Mouse (Mus musculus) embryonic facial prominence, embryonic 14.5 days (tissue): Measurements from ENCODE around the gene Gm7534. TPM values are rescaled to one million over a fixed set of nuclear protein-coding genes. Genes with fewer than 3 reads are reported as not detected.

Source experiments
- ATAC-seq: fragments of 200-750 bp; cut with Nextera tagmentation; 2 replicates; pipeline ENCODE4 v1.8.0; 2017; ENCODE audit warnings: low read depth, moderate number of reproducible peaks, moderate TSS enrichment
- DNase-seq: peaks from one replicate; pipeline ENCODE4 v3.0.0-alpha.2; 2015; ENCODE audit warnings: low spot score
- H3K27ac ChIP-seq: fragments of 300-500 bp; sonication (generic); replicated peaks from 2 replicates; pipeline ENCODE4 v1.5.1; 2014; ENCODE audit warnings: low read depth, mild to moderate bottlenecking, low read length, moderate library complexity
- H3K27me3 ChIP-seq: fragments of 300-500 bp; sonication (generic); replicated peaks from 2 replicates; pipeline ENCODE4 v1.6.1; 2014; ENCODE audit warnings: low read length; ENCODE audit not compliant: control insufficient read depth, insufficient read depth
- H3K36me3 ChIP-seq: fragments of 300-500 bp; sonication (generic); 2 replicates; pipeline ENCODE4 v1.6.1; 2014; ENCODE audit warnings: low read length, mixed read lengths; ENCODE audit not compliant: control insufficient read depth, insufficient read depth
- H3K4me1 ChIP-seq: fragments of 300-500 bp; sonication (generic); 2 replicates; pipeline ENCODE4 v1.6.1; 2014; ENCODE audit warnings: antibody characterized with exemption, low read length; ENCODE audit not compliant: control insufficient read depth, insufficient read depth
- H3K4me2 ChIP-seq: fragments of 300-500 bp; sonication (generic); 2 replicates; pipeline ENCODE4 v1.6.1; 2014; ENCODE audit warnings: low read depth, mild to moderate bottlenecking, low read length, moderate library complexity, mixed read lengths
- H3K4me3 ChIP-seq: fragments of 300-500 bp; sonication (generic); 2 replicates; pipeline ENCODE4 v1.5.1; 2014; ENCODE audit warnings: low read depth, mild to moderate bottlenecking, low read length
- H3K9ac ChIP-seq: fragments of 300-500 bp; sonication (generic); 2 replicates; pipeline ENCODE4 v1.6.1; 2014; ENCODE audit warnings: low read depth, mild to moderate bottlenecking, low read length, moderate library complexity, mixed read lengths
- H3K9me3 ChIP-seq: fragments of 300-500 bp; sonication (generic); 2 replicates; pipeline ENCODE4 v1.6.1; 2016; ENCODE audit warnings: low read length; ENCODE audit not compliant: control insufficient read depth
- WGBS: fragments of 180-500 bp; shearing (Covaris S2); extraction: QIAGEN DNeasy Blood & Tissue Kit; methylation state at CpG from one replicate; pipeline ENCODE4 v1.1.7; 2014; 5-methylcytosine and 5-hydroxymethylcytosine counted together
- polyA plus RNA-seq: library from polyadenylated mRNA; unstranded; fragments of >200 nt; fragmentation: Nextera tagmentation; extraction: Ambion mirVana; gene quantifications from 2 replicates; pipeline ENCODE4 v1.2.1, GENCODE M21; 2014

Gm7534 gene
- polyA plus RNA-seq, 1 experiment from 2014 or later: 0.35 TPM

GRCm38 (mm10) chr4:134245148-134245843 is 42.5 kb upstream of the Gm7534 start, which contains the start of gene Zfp593:
Gene Zfp593, minus strand, starts transcription at chr4:134245592.
- peak; percentile 56 for ATAC-seq
- Histone ChIP-seq H3K4me1 (peaks cover 21% of the 10 kb centered on the region), H3K27me3 (peaks cover 37% of the 10 kb centered on the region), H3K9ac (peak within 1 kb of the TSS; percentile 86), H3K4me2 (peak within 1 kb of the TSS; percentile 94), H3K9me3 (no peaks in the 10 kb centered on the region), H3K4me3 (peak within 1 kb of the TSS; percentile 84), H3K27ac (no peak within 1 kb of the TSS; the same call in 1 of the 2 replicates), H3K36me3 (no peaks in the 10 kb centered on the region)
- peak; percentile 94 for DNase-seq
- WGBS: under 1% methylated on average over 55 of the region's 60 CpGs

GRCm38 (mm10) chr4:134243516-134244250 is 40.9 kb upstream of the Gm7534 start, which contains the start of gene E130218I03Rik:
Gene E130218I03Rik, plus strand, starts transcription at chr4:134243662.
- WGBS: 84% methylated on average over 17 of the region's 17 CpGs
- Histone ChIP-seq H3K4me1 (peaks cover 20% of the 10 kb centered on the region), H3K4me3 (peak within 1 kb of the TSS; percentile 84; the same call in 1 of the 2 replicates), H3K36me3 (no peaks in the 10 kb centered on the region), H3K27me3 (peaks cover 23% of the 10 kb centered on the region), H3K9ac (no peak within 1 kb of the TSS; the same call in 1 of the 2 replicates), H3K4me2 (peak within 1 kb of the TSS; percentile 94), H3K9me3 (no peaks in the 10 kb centered on the region), H3K27ac (no peak within 1 kb of the TSS)
- peak; percentile 70 for DNase-seq
- ATAC-seq: peak; percentile 51; the same call in 1 of the 2 replicates

- H3K9ac ChIP-seq: 0 out of 2 replicates have a peak overlapping the region, but pooled peaks have one; percentile 30
- ATAC-seq (no peak), DNase-seq (no peak)
- H3K27me3 ChIP-seq: peaks cover 15% of the 10 kb centered on the region
- H3K36me3 ChIP-seq: no peaks in the 10 kb centered on the region
- H3K4me3 ChIP-seq: peak overlapping the region; percentile 25
- WGBS: 13% methylated on average over 10 of the region's 10 CpGs
- peak overlapping the region; percentile 52 for H3K4me2 ChIP-seq
- no peaks in the 10 kb centered on the region for H3K9me3 ChIP-seq
- H3K4me1 ChIP-seq: peaks cover 7% of the 10 kb centered on the region
- no peak overlapping the region for H3K27ac ChIP-seq
Observed at GRCm38 (mm10) chr4:134238686-134239085, 35.9 kb upstream of the Gm7534 start.

- ATAC-seq (peak; percentile 89), DNase-seq (peak; percentile 79)
- H3K9me3 ChIP-seq: no peaks in the 10 kb centered on the region
- H3K36me3 ChIP-seq: no peaks in the 10 kb centered on the region
- H3K9ac ChIP-seq: peak within 1 kb of the TSS; percentile 30; the same call in 1 of the 2 replicates
- peaks cover 7% of the 10 kb centered on the region for H3K4me1 ChIP-seq
- H3K4me2 ChIP-seq: peak within 1 kb of the TSS; percentile 52
- peak within 1 kb of the TSS; percentile 25 for H3K4me3 ChIP-seq
- peaks cover 15% of the 10 kb centered on the region for H3K27me3 ChIP-seq
- under 1% methylated on average over 18 of the region's 18 CpGs for WGBS
- no peak within 1 kb of the TSS for H3K27ac ChIP-seq
Observed at GRCm38 (mm10) chr4:134238279-134238651, 35.5 kb upstream of the Gm7534 start, which contains the start of gene Cnksr1. Gene Cnksr1, minus strand, starts transcription at chr4:134238399.

- H3K9me3 ChIP-seq: no peaks in the 10 kb centered on the region
- ATAC-seq: peak; percentile 41; the same call in 1 of the 2 replicates
- no peak for DNase-seq
- H3K27ac ChIP-seq: no peak overlapping the region
- no peaks in the 10 kb centered on the region for H3K36me3 ChIP-seq
- peaks cover 7% of the 10 kb centered on the region for H3K4me1 ChIP-seq
- peak overlapping the region; percentile 52 for H3K4me2 ChIP-seq
- H3K9ac ChIP-seq: peak overlapping the region; percentile 30; the same call in 1 of the 2 replicates
- 17% methylated on average over 19 of the region's 19 CpGs for WGBS
- peak overlapping the region; percentile 25 for H3K4me3 ChIP-seq
- peaks cover 15% of the 10 kb centered on the region for H3K27me3 ChIP-seq
Observed at GRCm38 (mm10) chr4:134237582-134238278, 34.9 kb upstream of the Gm7534 start.

GRCm38 (mm10) chr4:134234876-134235275 is 32.1 kb upstream of the Gm7534 start:
- ATAC-seq: no peak
- no peaks in the 10 kb centered on the region for H3K9me3 ChIP-seq
- 78% methylated on average over 5 of the region's 5 CpGs for WGBS

GRCm38 (mm10) chr4:134230431-134230830 is 27.6 kb upstream of the Gm7534 start:
- Histone ChIP-seq H3K27ac (no peak overlapping the region), H3K4me1 (no peaks in the 10 kb centered on the region), H3K4me2 (no peak overlapping the region), H3K9me3 (no peaks in the 10 kb centered on the region), H3K27me3 (no peaks in the 10 kb centered on the region), H3K36me3 (no peaks in the 10 kb centered on the region), H3K9ac (no peak overlapping the region), H3K4me3 (no peak overlapping the region)
- ATAC-seq (no peak), DNase-seq (no peak)
- WGBS: 36% methylated on average over 8 of the region's 8 CpGs

More at GRCm38 (mm10) chr4:134234876-134235275, 32.1 kb upstream of the Gm7534 start:
- H3K4me1 ChIP-seq: peaks cover 7% of the 10 kb centered on the region
- no peak overlapping the region for H3K9ac ChIP-seq
- H3K27me3 ChIP-seq: peaks cover 15% of the 10 kb centered on the region
- no peaks in the 10 kb centered on the region for H3K36me3 ChIP-seq
- H3K27ac ChIP-seq: no peak overlapping the region
- DNase-seq: no peak
- H3K4me3 ChIP-seq: no peak overlapping the region
- no peak overlapping the region for H3K4me2 ChIP-seq

- H3K4me3 ChIP-seq: no peak within 1 kb of the TSS
- no peaks in the 10 kb centered on the region for H3K4me1 ChIP-seq
- no peaks in the 10 kb centered on the region for H3K9me3 ChIP-seq
- WGBS: 75% methylated on average over 8 of the region's 8 CpGs
- H3K9ac ChIP-seq: no peak within 1 kb of the TSS
- DNase-seq: no peak
- H3K27ac ChIP-seq: no peak within 1 kb of the TSS
- H3K27me3 ChIP-seq: no peaks in the 10 kb centered on the region
- H3K4me2 ChIP-seq: no peak within 1 kb of the TSS
- ATAC-seq: no peak
- no peaks in the 10 kb centered on the region for H3K36me3 ChIP-seq
Observed at GRCm38 (mm10) chr4:134227194-134227593, 24.4 kb upstream of the Gm7534 start, which contains the start of gene Catsper4. Gene Catsper4, minus strand, starts transcription at chr4:134227383.
